Mouse (Mus musculus) embryonic fibroblast, embryonic 13.5 days (primary cell): Measurements from ENCODE around the gene Kif6.

Source experiments
- CTCF ChIP-seq: IDR thresholded peaks from 2 replicates; pipeline ENCODE4 v1.5.1; 2011; ENCODE audit warnings: mild to moderate bottlenecking, control low read depth, low read length, moderate library complexity, borderline replicate concordance; ENCODE audit not compliant: insufficient read depth
- POLR2A ChIP-seq: IDR thresholded peaks from 2 replicates; pipeline ENCODE4 v1.6.1; 2011; ENCODE audit warnings: low read depth, mild to moderate bottlenecking, control low read depth, low read length, moderate library complexity

DNA sequence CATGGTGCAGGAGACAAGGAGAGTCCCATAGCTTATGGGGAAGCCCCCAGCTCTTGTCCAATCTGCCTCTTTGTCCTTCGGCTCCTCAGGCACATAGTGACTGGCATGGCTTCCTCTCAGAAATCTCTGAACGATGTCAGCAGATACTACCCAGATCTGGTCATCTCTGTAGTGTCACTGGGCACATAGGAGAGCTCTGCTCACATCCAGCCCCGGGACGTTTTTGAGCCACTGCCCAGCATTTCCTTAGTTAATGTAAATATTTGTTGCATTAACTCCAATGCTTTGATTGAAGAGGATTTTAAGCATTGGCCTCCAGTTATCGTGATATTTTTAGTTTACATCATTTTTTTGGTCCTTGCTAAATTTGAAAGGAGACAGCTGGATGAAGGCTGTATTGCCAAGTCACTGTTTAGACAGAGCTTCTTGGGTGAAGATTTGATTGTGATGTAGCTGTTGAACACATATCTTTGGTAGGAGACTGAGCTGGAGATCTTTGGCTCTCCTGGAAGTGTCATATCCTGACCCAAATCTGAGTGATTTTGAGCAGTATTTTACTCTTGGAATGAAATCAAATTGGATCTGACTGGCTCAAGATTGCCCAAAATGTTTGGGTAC, 112.6 kb downstream of the Kif6 start:
- TF ChIP-seq POLR2A (no peak), CTCF (no peak)
